Mouse (Mus musculus): ENCODE measurements at regions not wholly inside any gene's neighbourhood (a gene's known extent, or its start where the extent isn't known, plus 50 kb on each side); places are given as distances from the start of the nearest gene placed in this dataset.

- DNase-seq (ENCODE audit: low read depth, low spot score): no peak
Measured at GRCm38 (mm10) chr3:128787686-128788085, 412.0 kb upstream of the Pitx2 start.

- no peak for DNase-seq (ENCODE audit: low read depth, low spot score)
Measured at GRCm38 (mm10) chr3:128795931-128796330, 403.7 kb upstream of the Pitx2 start.

- peak; percentile 5 for DNase-seq (ENCODE audit: low read depth, low spot score)
Measured at GRCm38 (mm10) chr3:128797829-128798228, 401.8 kb upstream of the Pitx2 start.

- DNase-seq (ENCODE audit: low read depth, low spot score): no peak
Measured at GRCm38 (mm10) chr3:128829371-128830160, 370.1 kb upstream of the Pitx2 start.

DNA sequence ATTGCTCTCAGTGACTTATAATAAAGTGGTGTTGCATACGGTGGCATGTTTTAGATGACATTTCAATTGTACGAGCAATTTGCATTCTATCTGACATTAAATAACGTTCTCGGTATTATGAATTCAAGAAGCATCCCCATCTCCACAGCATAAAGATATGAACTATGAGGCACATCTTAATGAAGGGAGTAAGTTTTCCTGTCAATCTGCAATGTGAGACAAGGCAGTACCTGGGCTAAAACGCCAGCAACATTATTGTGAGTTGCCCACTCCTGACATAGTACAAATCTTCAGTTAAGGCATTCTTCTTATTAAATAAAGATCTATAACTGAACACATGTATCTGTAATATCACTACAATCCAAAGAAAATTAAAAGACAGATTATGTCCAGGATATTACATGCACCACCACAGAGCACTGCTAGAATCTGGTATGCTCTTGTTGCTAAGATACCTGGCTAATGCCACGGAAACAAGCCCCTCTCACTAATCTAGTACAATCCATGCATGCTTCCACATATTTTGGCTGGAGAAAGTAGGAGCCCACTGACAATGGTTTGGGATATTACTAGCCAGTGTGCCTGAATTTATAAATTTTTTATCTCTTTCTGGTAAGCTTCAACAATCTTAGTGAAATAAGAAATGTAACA lies 349.2 kb upstream of the Pitx2 start:
- DNase-seq (ENCODE audit: low read depth, low spot score): no peak

DNA sequence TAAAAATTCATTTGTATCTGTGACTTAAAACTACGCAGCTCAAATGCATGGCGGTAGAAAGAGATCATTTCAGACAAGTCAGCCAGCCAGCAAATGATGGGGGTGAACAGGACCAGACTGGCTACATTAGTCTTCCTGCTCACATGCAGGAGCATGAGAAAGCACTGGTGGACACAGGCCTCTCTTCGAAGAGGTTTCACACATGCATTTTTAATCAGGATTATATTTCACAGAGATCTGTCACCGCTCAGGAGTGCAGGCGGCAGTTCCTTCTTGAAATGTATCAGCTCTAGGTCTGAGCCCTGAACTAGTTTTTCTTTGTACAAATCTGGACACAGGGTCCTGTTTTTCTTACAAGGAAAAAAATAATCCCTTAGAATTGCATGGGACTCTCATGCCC lies 343.2 kb upstream of the Pitx2 start:
- no peak for DNase-seq (ENCODE audit: low read depth, low spot score)

GRCm38 (mm10) chr3:128881685-128882444 lies 317.8 kb upstream of the Pitx2 start:
- no peak for DNase-seq (ENCODE audit: low read depth, low spot score)

DNA sequence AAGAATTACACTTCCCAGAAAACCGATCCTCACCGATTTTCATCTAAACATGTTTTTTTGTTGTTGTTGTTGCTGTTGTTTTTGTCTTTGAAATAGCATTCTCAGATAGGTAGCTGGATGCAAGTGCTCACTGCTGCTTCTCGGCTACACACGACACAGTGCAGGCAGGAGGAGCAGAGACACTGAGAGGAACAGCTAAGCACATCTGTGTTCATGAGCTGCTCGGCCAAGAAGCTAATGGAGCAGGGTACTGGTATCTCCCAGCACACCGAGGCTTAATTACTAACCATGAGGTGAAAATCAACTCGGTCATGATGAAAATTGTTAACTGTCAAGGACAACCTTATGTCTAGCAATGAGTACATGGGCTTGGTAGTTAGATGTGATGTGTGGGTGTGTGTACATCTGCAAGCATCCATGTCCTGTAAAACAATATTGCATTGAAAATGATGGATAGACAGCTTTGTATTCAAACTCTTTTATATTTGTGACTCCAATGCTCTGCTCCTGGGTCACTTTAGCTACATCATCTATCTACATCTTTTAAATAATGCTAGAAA lies 316.0 kb upstream of the Pitx2 start:
- DNase-seq (ENCODE audit: low read depth, low spot score): no peak

GRCm38 (mm10) chr3:128886678-128887077 lies 313.0 kb upstream of the Pitx2 start:
- DNase-seq (ENCODE audit: low read depth, low spot score): no peak

DNA sequence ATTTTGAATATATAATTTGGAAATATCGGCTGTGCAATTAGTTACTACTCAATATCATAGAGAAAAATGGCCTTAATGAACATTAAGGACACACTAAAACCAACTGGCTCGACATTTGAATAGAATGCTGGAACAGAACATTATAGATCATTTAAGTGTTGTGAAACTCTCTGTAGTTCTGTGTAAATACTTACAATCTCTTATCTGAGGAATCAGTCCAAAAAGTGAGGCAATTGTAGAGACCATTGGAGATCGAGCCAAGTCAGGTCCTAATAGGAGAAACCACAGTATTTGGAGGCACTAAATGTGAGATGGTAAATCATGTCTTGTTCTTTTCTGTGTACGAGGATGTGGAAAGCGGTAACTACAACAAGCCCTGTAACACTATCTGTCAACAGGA lies 308.6 kb upstream of the Pitx2 start:
- DNase-seq (ENCODE audit: low read depth, low spot score): no peak

DNA sequence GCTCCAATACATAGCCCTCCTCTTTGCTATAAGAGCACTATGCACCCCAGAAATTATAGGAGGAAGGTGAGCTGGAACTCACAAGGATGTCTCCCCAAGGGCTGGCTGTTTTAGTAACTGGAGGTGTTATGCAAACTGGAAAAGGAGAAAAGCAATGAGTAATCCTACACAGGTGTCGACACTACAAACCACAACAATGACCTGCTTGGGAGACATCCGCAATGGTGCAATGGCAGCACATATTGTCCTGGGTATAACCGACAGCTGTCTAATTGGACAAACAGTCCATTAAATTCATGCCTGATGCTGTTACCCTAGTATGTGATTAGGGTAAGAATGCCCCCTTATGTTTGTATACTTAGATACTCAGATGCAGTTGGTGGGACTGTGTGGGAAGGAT lies 303.1 kb upstream of the Pitx2 start:
- no peak for DNase-seq (ENCODE audit: low read depth, low spot score)

- DNase-seq (ENCODE audit: low read depth, low spot score): no peak
Measured at GRCm38 (mm10) chr3:128911122-128911521, 288.6 kb upstream of the Pitx2 start.

DNA sequence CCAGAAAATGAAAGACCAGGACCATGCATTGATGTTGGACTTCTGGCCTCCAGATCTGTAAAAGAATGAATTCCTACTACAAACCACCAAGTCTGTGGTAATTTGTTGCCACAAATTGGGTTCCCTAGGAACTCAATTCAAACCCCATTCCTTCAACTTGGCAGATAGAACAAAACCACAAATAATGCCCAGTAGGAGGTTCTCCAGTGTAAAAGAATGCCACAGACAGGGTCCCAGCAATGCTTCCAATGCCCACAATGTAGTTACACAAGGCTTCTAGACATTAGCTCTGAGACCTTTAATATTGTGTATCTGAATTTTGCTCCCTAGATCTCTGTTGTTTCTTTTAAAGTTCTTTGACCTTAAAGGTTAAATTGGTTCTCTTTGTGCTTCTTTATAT lies 278.2 kb upstream of the Pitx2 start:
- DNase-seq (ENCODE audit: low read depth, low spot score): no peak

- no peak for DNase-seq (ENCODE audit: low read depth, low spot score)
Measured at GRCm38 (mm10) chr3:128922150-128922549, 277.5 kb upstream of the Pitx2 start.

DNA sequence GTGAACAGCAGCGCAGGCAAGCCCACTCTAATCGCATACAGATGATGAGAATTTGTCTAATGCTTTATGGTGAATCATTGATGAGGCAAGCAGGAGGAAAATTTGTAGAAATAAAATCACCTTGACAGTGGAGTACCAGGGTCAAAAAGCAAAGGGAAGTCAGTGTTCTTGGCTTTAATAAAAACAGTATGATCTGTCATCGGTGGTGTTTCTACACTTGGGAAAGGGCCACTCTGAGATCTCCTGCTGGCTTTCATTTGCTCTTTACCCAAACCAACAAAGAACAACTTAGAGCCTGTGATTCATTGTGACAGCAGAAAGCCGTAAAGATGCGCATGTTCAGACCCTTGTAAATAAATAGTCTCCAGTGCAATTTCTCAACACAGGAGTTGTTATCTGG lies 261.1 kb upstream of the Pitx2 start:
- DNase-seq (ENCODE audit: low read depth, low spot score): no peak

DNA sequence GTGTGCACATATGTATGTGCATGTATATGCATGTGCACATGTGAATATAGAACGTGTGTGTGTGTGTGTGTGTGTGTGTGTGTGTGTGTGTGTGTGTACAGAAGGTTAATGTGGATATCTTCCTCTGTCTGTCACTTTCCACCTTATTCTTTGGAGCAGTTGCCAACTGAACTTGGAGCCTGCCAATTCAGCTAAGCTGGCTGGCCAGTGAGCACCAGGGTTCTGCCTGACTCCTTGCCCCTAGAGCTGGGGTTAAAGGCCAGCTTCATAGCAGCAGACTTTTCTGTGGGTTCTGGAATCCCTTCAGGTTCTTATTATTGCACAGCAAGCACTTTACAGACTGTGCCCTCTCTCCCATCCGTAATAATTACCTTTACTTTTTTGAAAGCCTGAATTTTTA lies 258.5 kb upstream of the Pitx2 start:
- DNase-seq (ENCODE audit: low read depth, low spot score): no peak

DNA sequence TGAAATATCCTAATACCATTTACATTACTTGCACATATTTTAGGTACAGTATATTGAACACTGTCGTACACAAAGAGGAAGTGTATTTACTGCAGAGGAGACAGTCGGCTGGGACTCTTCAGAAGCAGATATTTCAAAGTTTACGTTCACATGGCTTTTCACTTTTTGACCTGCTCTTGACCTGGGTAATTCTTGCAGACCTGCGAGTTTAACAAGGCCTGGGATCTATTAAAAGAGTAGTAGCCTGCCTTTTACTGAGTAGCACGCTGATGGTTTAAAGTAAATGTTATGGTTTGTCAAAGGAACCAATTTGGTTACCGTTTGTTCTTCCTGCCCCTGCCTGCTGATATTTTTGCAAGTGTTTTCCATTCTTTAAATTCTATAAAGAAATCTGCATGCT lies 255.0 kb upstream of the Pitx2 start:
- no peak for DNase-seq (ENCODE audit: low read depth, low spot score)

GRCm38 (mm10) chr3:128954886-128955285 lies 244.8 kb upstream of the Pitx2 start:
- DNase-seq (ENCODE audit: low read depth, low spot score): no peak

- DNase-seq (ENCODE audit: low read depth, low spot score): no peak
Measured at GRCm38 (mm10) chr3:128976752-128977151, 222.9 kb upstream of the Pitx2 start.

DNA sequence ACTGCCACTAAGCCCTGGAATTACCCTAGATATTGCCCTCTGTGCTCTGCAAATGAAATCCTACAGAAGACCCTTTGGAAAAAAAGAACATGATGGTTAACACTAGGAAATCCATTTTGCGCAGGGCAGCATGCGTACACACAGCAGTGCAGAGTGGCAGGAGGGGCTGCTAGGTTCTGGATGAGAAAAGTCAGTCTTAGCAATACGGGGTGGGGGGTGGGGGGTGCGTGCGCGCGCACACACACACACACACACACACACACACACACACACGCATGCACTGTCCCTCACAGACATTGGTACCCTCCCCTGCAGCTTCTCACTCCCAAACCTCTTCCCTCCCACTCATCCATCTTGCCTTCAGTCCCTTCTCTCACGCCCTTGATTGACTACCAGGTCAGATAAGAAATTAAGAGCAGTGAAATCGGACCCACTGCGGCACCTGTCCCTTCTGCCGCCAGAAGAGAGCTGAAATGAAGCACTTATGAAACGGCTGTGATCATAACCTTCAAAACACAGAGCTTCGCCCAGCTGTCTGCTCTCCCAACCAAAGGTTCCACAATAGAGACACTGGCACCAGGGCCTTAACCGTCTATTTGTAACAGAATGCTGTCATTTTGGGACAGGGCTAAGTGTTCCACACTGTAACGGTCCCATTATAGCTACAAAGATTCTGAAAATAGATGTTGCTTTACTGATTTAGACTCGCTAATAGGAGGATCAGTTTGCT lies 209.3 kb upstream of the Pitx2 start:
- peak; percentile 7 for DNase-seq (ENCODE audit: low read depth, low spot score)

DNA sequence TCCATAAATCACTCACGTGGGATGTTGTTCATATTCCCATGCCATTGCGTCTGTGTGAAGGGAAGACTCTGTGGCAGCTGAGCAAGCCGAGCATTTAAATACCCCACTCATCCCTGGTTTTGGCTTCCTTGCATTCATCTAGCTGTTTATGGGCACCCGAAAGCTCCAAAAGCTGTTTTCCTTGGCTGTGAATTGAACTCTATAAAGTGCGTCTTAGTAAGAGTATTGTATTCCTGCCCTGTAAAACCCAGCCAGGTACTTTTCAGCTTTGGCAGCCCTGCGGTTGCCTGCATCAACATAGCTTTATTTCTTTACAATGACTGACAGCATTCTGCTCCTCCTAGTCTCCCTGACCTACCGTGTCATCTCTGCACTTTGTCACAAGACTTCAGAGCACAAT lies 196.8 kb upstream of the Pitx2 start:
- no peak for DNase-seq (ENCODE audit: low read depth, low spot score)

DNA sequence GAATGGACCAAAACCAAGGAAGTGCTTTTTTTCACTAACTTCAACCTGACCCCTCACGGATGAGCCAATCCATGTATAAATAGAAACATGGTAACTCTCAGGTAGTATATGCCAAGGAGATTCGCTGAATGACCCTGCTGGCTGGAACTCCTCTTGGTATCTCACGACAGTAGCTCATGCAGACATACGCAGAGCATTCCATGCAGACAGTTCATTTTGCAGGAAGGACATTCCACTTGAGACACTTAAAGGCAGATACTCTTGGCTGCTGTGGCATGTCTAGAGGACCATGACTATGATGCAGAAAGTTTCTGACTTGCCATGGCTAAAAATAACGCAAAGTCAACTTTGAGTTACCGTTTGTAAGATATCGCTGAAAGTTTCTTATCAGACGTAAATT lies 195.6 kb upstream of the Pitx2 start:
- DNase-seq (ENCODE audit: low read depth, low spot score): no peak
